Mouse (Mus musculus): ENCODE results near the gene Vnn1. TPM values are rescaled to one million over a fixed set of nuclear protein-coding genes. Genes with fewer than 3 reads are reported as not detected.

Vnn1 gene
- polyA plus RNA-seq, 1 experiment: not detected

GRCm38 (mm10) chr10:23895376-23895775 is 888 bp downstream of the Vnn1 start:
- no peak overlapping the region for H3ac ChIP-seq (ENCODE audit: control insufficient read depth, insufficient read length)

GRCm38 (mm10) chr10:23901119-23901518 is 6.6 kb downstream of the Vnn1 start:
- TF ChIP-seq E2F4 (IDR thresholded peaks at IDR 0.05; ENCODE audit: insufficient read depth): no peak
- TF ChIP-seq POLR2A (IDR thresholded peaks at IDR 0.05; ENCODE audit: insufficient read length, low read depth): no peak
- no peak for TF ChIP-seq USF1 (IDR thresholded peaks at IDR 0.05; ENCODE audit: low read depth)
- Histone ChIP-seq H3K4me2 (ENCODE audit: low read depth) (no peak overlapping the region), H3K36me3 (ENCODE audit: control insufficient read depth, insufficient read depth) (no peaks in the 10 kb centered on the region), H3ac (ENCODE audit: control insufficient read depth, insufficient read length) (no peak overlapping the region), H3K4me3 (no peak overlapping the region), H3K79me2 (ENCODE audit: control insufficient read depth, insufficient read depth) (no peaks in the 10 kb centered on the region), H3K27me3 (ENCODE audit: control insufficient read depth, insufficient read depth, insufficient read length) (peaks cover 7% of the 10 kb centered on the region)

More at GRCm38 (mm10) chr10:23895376-23895775, 888 bp downstream of the Vnn1 start:
- Histone ChIP-seq H3K79me2 (ENCODE audit: control insufficient read depth, insufficient read depth) (no peaks in the 10 kb centered on the region), H3K27me3 (ENCODE audit: control insufficient read depth, insufficient read depth, insufficient read length) (no peaks in the 10 kb centered on the region), H3K36me3 (ENCODE audit: control insufficient read depth, insufficient read depth) (no peaks in the 10 kb centered on the region), H3K4me2 (ENCODE audit: low read depth) (peak overlapping the region; percentile 70), H3K4me3 (no peak overlapping the region)
- TF ChIP-seq MAX (IDR thresholded peaks at IDR 0.05; ENCODE audit: low read depth) (no peak), USF1 (IDR thresholded peaks at IDR 0.05; ENCODE audit: low read depth) (no peak), POLR2AphosphoS2 (IDR thresholded peaks at IDR 0.05; ENCODE audit: insufficient read length, low read depth) (no peak), MYOD1 (IDR thresholded peaks at IDR 0.05; ENCODE audit: control insufficient read depth in 1 of 3, insufficient read length in 2 of 3, low read depth in 2 of 3) (no peak), SRF (IDR thresholded peaks at IDR 0.05; ENCODE audit: control insufficient read depth, insufficient read length, low read depth) (no peak), E2F4 (IDR thresholded peaks at IDR 0.05; ENCODE audit: insufficient read depth) (no peak), TCF12 (IDR thresholded peaks at IDR 0.05; ENCODE audit: insufficient read depth, poor library complexity, severe bottlenecking) (no peak), POLR2A (IDR thresholded peaks at IDR 0.05; ENCODE audit: insufficient read length, low read depth) (no peak), MYOG (IDR thresholded peaks at IDR 0.05; ENCODE audit: control insufficient read depth in 1 of 3, insufficient read depth in 1 of 3, insufficient read length in 2 of 3, low read depth in 2 of 3) (no peak), TCF3 (IDR thresholded peaks at IDR 0.05; ENCODE audit: insufficient read length, low read depth) (no peak), REST (IDR thresholded peaks at IDR 0.05; ENCODE audit: insufficient read depth, insufficient read length) (no peak), CEBPB (IDR thresholded peaks at IDR 0.05; ENCODE audit: insufficient read depth, poor library complexity, severe bottlenecking) (no peak)

GRCm38 (mm10) chr10:23905661-23906060 is 11.2 kb downstream of the Vnn1 start:
- H3K79me2 ChIP-seq (ENCODE audit: control insufficient read depth, insufficient read depth): no peaks in the 10 kb centered on the region
- peaks cover 7% of the 10 kb centered on the region for H3K27me3 ChIP-seq (ENCODE audit: control insufficient read depth, insufficient read depth, insufficient read length)
- H3K4me3 ChIP-seq: no peak overlapping the region
- no peak for TF ChIP-seq MYOG (IDR thresholded peaks at IDR 0.05; ENCODE audit: control insufficient read depth in 1 of 3, insufficient read depth in 1 of 3, insufficient read length in 2 of 3, low read depth in 2 of 3)
- TF ChIP-seq TCF3 (IDR thresholded peaks at IDR 0.05; ENCODE audit: insufficient read length, low read depth): no peak
- TF ChIP-seq USF1 (IDR thresholded peaks at IDR 0.05; ENCODE audit: low read depth): no peak
- TF ChIP-seq REST (IDR thresholded peaks at IDR 0.05; ENCODE audit: insufficient read depth, insufficient read length): no peak
- no peak for TF ChIP-seq MAX (IDR thresholded peaks at IDR 0.05; ENCODE audit: low read depth)
- no peak for TF ChIP-seq POLR2AphosphoS2 (IDR thresholded peaks at IDR 0.05; ENCODE audit: insufficient read length, low read depth)
- no peak for TF ChIP-seq E2F4 (IDR thresholded peaks at IDR 0.05; ENCODE audit: insufficient read depth)
- TF ChIP-seq SRF (IDR thresholded peaks at IDR 0.05; ENCODE audit: control insufficient read depth, insufficient read length, low read depth): no peak
- TF ChIP-seq CEBPB (IDR thresholded peaks at IDR 0.05; ENCODE audit: insufficient read depth, poor library complexity, severe bottlenecking): no peak
- TF ChIP-seq MYOD1 (IDR thresholded peaks at IDR 0.05; ENCODE audit: control insufficient read depth in 1 of 3, insufficient read length in 2 of 3, low read depth in 2 of 3): no peak
- no peak for TF ChIP-seq POLR2A (IDR thresholded peaks at IDR 0.05; ENCODE audit: insufficient read length, low read depth)
- TF ChIP-seq TCF12 (IDR thresholded peaks at IDR 0.05; ENCODE audit: insufficient read depth, poor library complexity, severe bottlenecking): no peak
- H3ac ChIP-seq (ENCODE audit: control insufficient read depth, insufficient read length): no peak overlapping the region
- no peak overlapping the region for H3K4me2 ChIP-seq (ENCODE audit: low read depth)
- H3K36me3 ChIP-seq (ENCODE audit: control insufficient read depth, insufficient read depth): no peaks in the 10 kb centered on the region

GRCm38 (mm10) chr10:23920056-23920455 is 25.6 kb downstream of the Vnn1 start, which contains the start of gene Taar1:
TSS of gene Taar1 (plus strand) at chr10:23920356.
- Histone ChIP-seq H3K79me2 (ENCODE audit: control insufficient read depth, insufficient read depth) (no peaks in the 10 kb centered on the region), H3K27me3 (ENCODE audit: control insufficient read depth, insufficient read depth, insufficient read length) (peaks cover 4% of the 10 kb centered on the region), H3K36me3 (ENCODE audit: control insufficient read depth, insufficient read depth) (no peaks in the 10 kb centered on the region), H3K4me2 (ENCODE audit: low read depth) (no peak within 1 kb of the TSS), H3ac (ENCODE audit: control insufficient read depth, insufficient read length) (no peak within 1 kb of the TSS), H3K4me3 (no peak within 1 kb of the TSS)
- no peak for TF ChIP-seq TCF12 (IDR thresholded peaks at IDR 0.05; ENCODE audit: insufficient read depth, poor library complexity, severe bottlenecking)
- no peak for TF ChIP-seq SRF (IDR thresholded peaks at IDR 0.05; ENCODE audit: control insufficient read depth, insufficient read length, low read depth)
- TF ChIP-seq REST (IDR thresholded peaks at IDR 0.05; ENCODE audit: insufficient read depth, insufficient read length): no peak
- no peak for TF ChIP-seq TCF3 (IDR thresholded peaks at IDR 0.05; ENCODE audit: insufficient read length, low read depth)
- no peak for TF ChIP-seq MAX (IDR thresholded peaks at IDR 0.05; ENCODE audit: low read depth)
- no peak for TF ChIP-seq MYOD1 (IDR thresholded peaks at IDR 0.05; ENCODE audit: control insufficient read depth in 1 of 3, insufficient read length in 2 of 3, low read depth in 2 of 3)
- TF ChIP-seq POLR2A (IDR thresholded peaks at IDR 0.05; ENCODE audit: insufficient read length, low read depth): no peak
- no peak for TF ChIP-seq USF1 (IDR thresholded peaks at IDR 0.05; ENCODE audit: low read depth)
- no peak for TF ChIP-seq POLR2AphosphoS2 (IDR thresholded peaks at IDR 0.05; ENCODE audit: insufficient read length, low read depth)
- no peak for TF ChIP-seq CEBPB (IDR thresholded peaks at IDR 0.05; ENCODE audit: insufficient read depth, poor library complexity, severe bottlenecking)
- TF ChIP-seq E2F4 (IDR thresholded peaks at IDR 0.05; ENCODE audit: insufficient read depth): no peak
- no peak for TF ChIP-seq MYOG (IDR thresholded peaks at IDR 0.05; ENCODE audit: control insufficient read depth in 1 of 3, insufficient read depth in 1 of 3, insufficient read length in 2 of 3, low read depth in 2 of 3)

DNA sequence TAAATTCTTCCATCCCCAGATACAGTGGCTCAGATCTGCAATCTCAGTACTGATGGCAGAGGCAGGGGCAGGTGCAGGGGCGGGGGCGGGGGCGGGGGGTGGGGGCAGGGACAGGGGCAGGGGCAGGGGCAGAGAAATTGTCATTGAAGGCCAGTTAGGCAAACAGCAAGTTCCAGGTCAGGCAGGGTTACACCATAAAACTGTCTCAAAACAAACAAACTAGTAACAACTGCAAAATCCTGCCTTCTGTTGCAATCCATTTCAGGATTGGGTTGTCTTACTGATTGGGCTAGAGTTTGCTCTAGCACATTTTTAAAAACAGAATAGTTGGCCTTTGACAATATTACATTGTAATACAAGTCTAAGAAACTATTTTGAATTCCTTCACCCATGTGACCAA is 28.0 kb downstream of the Vnn1 start:
- H3ac ChIP-seq (ENCODE audit: control insufficient read depth, insufficient read length): no peak overlapping the region
- H3K4me2 ChIP-seq (ENCODE audit: low read depth): no peak overlapping the region
- no peaks in the 10 kb centered on the region for H3K36me3 ChIP-seq (ENCODE audit: control insufficient read depth, insufficient read depth)
- no peak overlapping the region for H3K4me3 ChIP-seq
- no peaks in the 10 kb centered on the region for H3K79me2 ChIP-seq (ENCODE audit: control insufficient read depth, insufficient read depth)
- peaks cover 6% of the 10 kb centered on the region for H3K27me3 ChIP-seq (ENCODE audit: control insufficient read depth, insufficient read depth, insufficient read length)
- TF ChIP-seq TCF12 (IDR thresholded peaks at IDR 0.05; ENCODE audit: insufficient read depth, poor library complexity, severe bottlenecking): no peak
- TF ChIP-seq POLR2A (IDR thresholded peaks at IDR 0.05; ENCODE audit: insufficient read length, low read depth): no peak
- no peak for TF ChIP-seq MYOG (IDR thresholded peaks at IDR 0.05; ENCODE audit: control insufficient read depth in 1 of 3, insufficient read depth in 1 of 3, insufficient read length in 2 of 3, low read depth in 2 of 3)
- TF ChIP-seq POLR2AphosphoS2 (IDR thresholded peaks at IDR 0.05; ENCODE audit: insufficient read length, low read depth): no peak
- no peak for TF ChIP-seq MYOD1 (IDR thresholded peaks at IDR 0.05; ENCODE audit: control insufficient read depth in 1 of 3, insufficient read length in 2 of 3, low read depth in 2 of 3)
- TF ChIP-seq REST (IDR thresholded peaks at IDR 0.05; ENCODE audit: insufficient read depth, insufficient read length): no peak
- TF ChIP-seq CEBPB (IDR thresholded peaks at IDR 0.05; ENCODE audit: insufficient read depth, poor library complexity, severe bottlenecking): no peak
- no peak for TF ChIP-seq TCF3 (IDR thresholded peaks at IDR 0.05; ENCODE audit: insufficient read length, low read depth)
- no peak for TF ChIP-seq E2F4 (IDR thresholded peaks at IDR 0.05; ENCODE audit: insufficient read depth)
- TF ChIP-seq MAX (IDR thresholded peaks at IDR 0.05; ENCODE audit: low read depth): no peak
- no peak for TF ChIP-seq SRF (IDR thresholded peaks at IDR 0.05; ENCODE audit: control insufficient read depth, insufficient read length, low read depth)
